Mouse (Mus musculus): ENCODE results near the gene Pthlh.
"Not testable (repeated sequence)": the region's sequence is repeated elsewhere in the genome, so short reads cannot be mapped to it uniquely, and the experiment has no call there.

Pthlh gene

DNA sequence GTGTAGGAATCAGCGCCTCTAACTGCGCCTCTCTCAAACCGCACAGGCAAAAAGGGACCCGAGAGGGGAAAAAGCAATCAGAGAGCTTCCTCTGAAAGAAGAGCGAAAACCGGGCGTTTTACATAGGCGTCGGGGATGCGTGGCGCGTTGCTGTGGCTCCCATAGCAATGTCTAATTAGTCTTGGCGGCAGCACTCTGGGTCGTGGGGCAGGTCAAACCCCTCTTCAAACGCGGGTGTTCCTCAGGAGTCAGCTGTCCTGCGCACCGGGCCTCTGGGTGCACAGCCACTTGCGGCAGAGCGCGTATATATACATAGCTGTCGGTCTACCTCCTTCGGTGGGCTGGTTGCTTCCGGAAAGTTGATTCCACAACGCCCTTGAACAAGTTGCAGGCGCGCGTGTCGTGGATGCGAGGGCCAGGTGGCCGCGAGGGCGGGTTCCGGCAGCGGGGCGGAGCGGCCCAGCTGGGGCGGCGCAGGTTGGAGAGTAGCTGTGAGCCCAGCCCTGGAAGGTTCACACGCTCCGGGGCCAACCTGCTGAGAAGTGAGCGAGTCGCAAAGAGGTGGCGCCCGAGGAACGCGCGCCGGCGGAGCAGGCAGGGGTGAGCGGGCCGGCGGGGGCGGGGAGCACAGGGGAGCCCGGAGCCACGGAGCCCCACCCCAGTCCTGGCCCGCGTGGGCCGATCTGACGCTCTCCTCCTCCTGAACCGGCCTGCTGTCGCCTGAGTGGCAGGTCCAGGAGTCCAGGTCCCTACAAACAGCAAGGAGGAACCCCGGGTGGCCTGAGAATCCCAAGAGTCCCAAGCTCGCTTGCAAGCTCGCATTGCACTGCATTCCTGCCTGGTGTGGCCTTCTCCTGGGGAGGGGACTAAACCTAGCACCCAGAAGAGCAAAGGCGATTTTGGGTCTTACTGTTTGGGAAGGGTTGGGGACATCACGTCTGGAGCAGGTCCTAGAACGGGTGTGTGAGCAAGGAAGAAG, at the start of gene Pthlh:
Gene Pthlh (minus strand): TSS at position 597 of the 979 bp plus-strand sequence.
- DNase-seq (ENCODE audit: extremely low read depth, insufficient read length, low spot score) = peak; percentile 75

GRCm38 (mm10) chr6:147313331-147313730, 49.3 kb upstream of the Pthlh start:
- no peak for DNase-seq (ENCODE audit: extremely low read depth, insufficient read length, low spot score)

GRCm38 (mm10) chr6:147310435-147310978, 46.5 kb upstream of the Pthlh start:
- no peak for DNase-seq (ENCODE audit: extremely low read depth, insufficient read length, low spot score)

DNA sequence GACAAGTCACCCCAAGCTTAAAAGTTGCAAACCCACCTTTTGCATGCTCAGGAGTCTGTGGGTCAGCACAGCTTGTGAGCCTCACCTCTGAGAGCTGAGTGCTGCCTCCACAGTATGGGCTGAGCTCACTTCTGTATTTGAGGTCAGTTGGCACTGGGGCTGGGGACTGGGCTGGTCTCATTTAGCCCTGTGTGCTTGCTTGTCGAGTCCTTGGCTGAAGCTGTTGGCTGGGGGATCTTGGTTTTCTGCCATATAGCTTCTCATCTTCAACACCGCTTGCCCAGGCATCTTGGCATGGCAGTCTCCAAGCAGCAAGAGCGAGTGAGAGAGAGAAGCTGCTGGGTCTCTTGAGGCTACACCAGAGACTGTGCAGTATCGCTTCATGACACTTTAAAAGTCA, 46.1 kb upstream of the Pthlh start:
- no peak for DNase-seq (ENCODE audit: extremely low read depth, insufficient read length, low spot score)

- not testable (repeated sequence) for DNase-seq (ENCODE audit: extremely low read depth, insufficient read length, low spot score)
Measured at GRCm38 (mm10) chr6:147304236-147304635, 40.3 kb upstream of the Pthlh start.

GRCm38 (mm10) chr6:147299607-147300006, 35.6 kb upstream of the Pthlh start:
- DNase-seq (ENCODE audit: extremely low read depth, insufficient read length, low spot score) = no peak

DNA sequence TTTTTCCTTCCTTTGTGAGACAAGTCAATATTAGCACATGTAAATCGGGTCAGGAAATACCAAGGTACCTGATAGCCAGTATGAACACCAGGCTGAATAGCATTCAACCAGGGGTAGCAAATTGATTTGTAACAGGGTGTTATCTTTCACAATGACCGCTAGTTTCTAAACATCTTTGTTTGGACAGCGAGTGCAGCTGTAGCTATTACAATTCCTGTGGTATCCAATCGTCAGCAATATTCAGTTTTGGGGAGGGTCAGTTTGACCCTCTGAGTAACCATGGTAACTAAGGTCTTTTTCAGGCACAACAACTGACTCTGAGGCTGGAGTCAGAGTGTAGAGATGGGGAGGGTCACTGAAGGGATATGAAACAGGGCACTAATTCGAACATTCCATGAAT, 15.3 kb upstream of the Pthlh start:
- DNase-seq (ENCODE audit: extremely low read depth, insufficient read length, low spot score) = no peak

- DNase-seq (ENCODE audit: extremely low read depth, insufficient read length, low spot score) = no peak
Measured at GRCm38 (mm10) chr6:147268143-147268790, 4.3 kb upstream of the Pthlh start.

DNA sequence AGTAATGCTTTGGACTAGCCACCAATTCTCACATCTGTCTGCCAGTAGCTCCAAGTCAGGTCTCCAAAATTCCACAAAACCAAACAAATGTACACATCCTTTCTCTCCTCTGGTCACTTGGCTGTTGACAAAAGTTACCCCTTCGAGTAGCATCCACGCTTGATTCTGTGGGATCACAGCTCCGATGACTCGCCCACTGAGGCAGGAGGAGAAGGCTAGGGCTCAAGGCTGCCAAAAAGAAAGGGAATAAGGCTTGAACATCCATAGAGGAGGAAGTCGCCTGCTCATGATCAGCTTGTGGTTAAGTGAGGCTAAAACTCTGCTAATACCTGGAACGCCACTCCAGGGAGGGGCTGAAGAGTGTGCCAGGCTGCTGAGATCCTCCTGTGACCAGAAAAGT, 2.5 kb upstream of the Pthlh start:
- no peak for DNase-seq (ENCODE audit: extremely low read depth, insufficient read length, low spot score)

- DNase-seq (ENCODE audit: extremely low read depth, insufficient read length, low spot score) = peak; percentile 63
Measured at GRCm38 (mm10) chr6:147263178-147263577, 805 bp downstream of the Pthlh start.

DNA sequence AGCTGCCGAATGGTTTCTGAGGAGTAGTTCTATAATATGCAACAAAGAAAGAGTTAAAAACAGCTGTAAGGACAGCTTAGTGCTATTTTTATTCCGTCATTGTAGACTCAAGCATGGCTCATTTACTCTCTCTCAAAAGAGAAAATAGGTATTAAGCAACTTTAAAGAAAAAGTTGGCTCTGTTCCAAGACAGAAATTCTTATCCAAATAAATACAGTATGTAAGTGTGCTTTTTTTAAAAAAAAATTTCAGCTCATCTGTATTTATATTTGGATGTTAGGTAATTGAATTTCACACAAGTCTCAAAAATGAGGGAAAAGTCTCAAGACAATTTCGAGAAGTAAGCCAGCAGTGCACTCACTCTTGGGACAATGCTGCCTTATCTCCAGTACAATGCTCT, 2.4 kb downstream of the Pthlh start:
- DNase-seq (ENCODE audit: extremely low read depth, insufficient read length, low spot score) = no peak

DNA sequence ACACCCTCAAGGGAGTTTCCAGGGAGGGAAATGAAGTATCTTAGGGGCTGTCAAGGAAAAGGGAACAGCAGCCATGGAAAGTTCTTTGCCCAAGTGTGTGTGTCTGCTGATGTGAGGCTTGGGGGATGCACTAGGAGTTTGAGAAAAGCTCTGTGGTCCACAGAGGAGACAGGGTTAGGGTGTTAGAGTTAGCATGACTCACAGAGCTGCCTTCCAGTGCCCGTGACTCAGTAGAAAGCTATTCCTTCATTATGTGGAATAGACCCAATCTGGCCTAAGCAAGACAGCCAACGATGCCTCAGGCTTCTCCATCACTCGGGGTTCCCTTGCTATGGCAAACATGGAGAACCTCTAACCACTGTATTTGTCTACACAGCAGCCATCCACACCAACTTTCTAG, 3.2 kb downstream of the Pthlh start:
- DNase-seq (ENCODE audit: extremely low read depth, insufficient read length, low spot score) = peak; percentile 67

DNA sequence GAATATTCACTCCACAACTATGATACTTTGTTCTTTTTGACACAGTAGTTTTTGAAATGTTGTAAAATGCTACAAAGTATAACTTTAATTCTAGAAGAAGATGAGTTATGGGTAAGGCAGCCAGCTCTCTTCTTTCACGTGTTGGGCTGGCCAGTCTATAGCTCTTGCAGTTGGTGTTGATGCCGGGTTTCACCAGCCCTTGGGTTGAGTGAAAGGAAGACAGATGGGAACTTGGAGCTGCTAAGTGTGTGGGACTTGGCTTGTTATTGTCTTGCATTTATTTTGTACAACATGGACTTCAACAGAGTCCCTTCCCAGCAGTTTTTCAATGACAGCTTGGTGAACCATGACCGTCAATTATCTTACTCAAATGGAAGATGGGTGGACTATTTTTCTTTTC, 16.2 kb downstream of the Pthlh start:
- no peak for DNase-seq (ENCODE audit: extremely low read depth, insufficient read length, low spot score)

DNA sequence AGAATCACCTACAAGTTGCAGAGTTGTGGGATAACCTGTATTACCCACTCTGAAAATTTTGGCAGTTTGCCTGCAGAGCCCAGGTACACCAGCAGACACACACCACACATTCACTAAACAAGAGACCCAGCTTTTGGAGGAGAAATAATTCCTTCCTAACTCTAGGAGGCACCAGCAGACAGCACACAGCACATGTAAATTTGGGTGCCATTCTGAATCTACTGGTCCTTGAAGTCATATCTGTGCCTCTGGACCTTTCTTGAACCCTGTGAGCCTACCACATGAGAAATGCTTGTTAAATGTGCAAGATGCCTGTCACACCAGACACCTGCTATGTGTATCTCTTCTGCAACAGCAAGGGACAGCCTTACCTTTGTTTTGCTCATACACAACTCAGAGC, 19.7 kb downstream of the Pthlh start:
- no peak for DNase-seq (ENCODE audit: extremely low read depth, insufficient read length, low spot score)

GRCm38 (mm10) chr6:147243655-147244054, 20.3 kb downstream of the Pthlh start:
- DNase-seq (ENCODE audit: extremely low read depth, insufficient read length, low spot score) = no peak

DNA sequence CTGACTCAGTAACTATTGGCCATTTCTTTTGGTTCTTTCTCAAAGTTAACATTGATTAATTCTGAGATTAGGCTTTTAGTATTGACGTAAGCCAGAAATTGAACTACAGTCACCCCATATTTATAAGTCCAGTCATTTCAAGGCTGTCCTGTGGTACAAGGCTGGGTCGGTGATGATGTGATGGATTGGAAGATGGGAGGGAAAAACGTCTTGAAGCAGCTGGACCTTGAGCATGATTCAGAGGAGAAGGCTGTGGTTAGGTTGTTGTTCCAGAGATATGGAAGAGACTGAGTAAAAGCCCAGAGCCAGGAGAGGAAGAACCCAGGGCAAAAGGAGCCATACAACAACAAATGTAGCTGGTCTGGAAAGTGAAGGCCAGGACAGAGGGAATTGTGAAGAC, 22.4 kb downstream of the Pthlh start:
- no peak for DNase-seq (ENCODE audit: extremely low read depth, insufficient read length, low spot score)

DNA sequence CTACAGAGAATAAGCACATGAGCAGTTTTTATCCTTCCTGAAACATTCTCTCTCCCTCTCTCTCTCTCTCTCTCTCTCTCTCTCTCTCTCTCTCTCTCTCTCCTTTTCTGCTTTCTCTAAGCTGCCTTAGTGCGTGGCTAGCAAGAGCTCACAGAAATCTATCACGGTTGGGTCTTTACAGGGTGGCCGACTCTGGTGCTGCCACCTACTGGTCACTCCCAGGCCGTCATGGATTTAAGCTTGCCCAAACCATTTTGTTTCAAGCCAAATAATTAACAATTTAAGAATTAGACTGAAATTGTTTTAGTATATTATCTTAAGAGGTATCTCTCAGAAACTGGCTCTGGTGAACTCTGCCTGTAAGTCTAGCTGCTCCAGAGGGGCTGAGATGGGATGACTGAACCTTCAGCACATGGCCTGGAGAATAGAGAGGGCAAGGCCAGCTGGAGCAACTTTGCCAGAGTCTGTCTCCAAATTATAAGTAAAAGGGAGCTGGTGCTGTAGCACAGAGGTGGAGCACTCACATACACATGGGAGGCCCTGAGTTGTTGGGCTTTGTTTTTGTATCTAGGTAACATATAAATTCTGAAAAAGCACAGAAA, 23.7 kb downstream of the Pthlh start:
- peak; percentile 58 for DNase-seq (ENCODE audit: extremely low read depth, insufficient read length, low spot score)

DNA sequence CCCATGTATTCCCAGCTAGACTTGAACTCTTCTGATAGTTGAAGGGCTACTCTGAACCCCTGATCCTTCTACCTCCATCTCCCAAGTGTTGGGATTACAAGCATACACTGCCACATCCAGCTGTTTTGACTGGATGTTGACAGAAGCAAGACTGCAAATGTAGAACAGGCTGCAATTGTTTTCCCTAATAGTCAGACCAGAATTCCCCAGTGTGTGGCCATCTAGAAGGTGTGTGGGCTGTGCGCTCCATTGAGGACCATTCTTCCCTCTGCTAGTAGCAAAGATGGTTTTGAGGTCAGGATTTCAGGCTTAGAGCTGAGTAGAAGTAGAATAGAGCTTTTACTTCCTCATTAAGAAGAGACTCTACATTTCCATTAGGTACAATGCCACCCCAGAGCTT, 37.3 kb downstream of the Pthlh start:
- DNase-seq (ENCODE audit: extremely low read depth, insufficient read length, low spot score) = no peak

GRCm38 (mm10) chr6:147219099-147219498, 44.9 kb downstream of the Pthlh start:
- DNase-seq (ENCODE audit: extremely low read depth, insufficient read length, low spot score) = no peak

DNA sequence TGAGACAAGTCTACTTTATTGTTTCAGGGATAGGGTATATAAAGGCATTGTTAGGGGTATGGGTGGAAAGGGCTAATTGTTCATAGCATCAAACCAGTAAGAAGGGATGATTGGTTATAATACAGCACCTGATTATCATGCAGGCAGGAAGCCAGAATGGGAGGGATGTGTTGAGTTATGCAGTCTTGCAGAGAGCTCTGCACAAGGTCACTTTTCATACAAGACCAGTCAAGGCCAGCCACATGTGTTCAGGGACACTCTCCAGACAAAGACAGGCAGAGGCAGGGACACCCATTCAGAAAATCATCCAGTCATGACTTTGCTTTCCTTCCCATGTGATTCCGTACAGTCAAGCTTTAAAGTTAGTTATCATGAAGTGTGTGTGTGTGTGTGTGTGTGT, 47.8 kb downstream of the Pthlh start:
- DNase-seq (ENCODE audit: extremely low read depth, insufficient read length, low spot score) = no peak

DNA sequence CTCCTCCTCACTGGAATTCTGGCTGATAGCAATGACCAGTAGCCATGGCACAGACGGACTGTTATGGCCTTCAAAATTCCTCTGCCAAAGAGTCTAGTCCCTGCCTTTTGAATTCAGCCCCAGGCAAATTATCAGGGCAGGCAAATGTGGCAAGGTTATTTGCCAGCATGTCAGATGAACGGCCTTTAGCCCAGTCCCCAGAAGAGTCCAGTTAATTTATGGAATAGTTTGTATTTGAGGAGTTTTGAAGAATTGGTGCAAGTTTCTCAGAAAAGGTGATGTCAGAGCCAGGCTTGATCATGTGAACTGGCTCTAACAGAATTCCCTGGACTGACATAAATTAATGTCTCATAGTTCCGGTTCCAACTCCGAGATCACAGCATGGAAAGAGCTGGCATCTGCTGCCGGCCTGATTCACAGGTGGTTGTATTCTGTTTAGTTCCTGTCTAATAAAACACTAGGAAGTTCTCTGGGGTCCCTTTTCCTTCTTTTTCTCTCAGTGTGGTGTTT, 56.1 kb downstream of the Pthlh start:
- DNase-seq (ENCODE audit: extremely low read depth, insufficient read length, low spot score) = no peak
